Mouse (Mus musculus) cerebellum, adult 2 months (tissue): ENCODE measurements at regions not wholly inside any gene's neighbourhood (a gene's known extent, or its start where the extent isn't known, plus 50 kb on each side); places are given as distances from the start of the nearest gene placed in this dataset.

ENCODE experiments used
- DNase-seq, 2 experiments: peaks; one replicate each; pipeline ENCODE4 v3.0.0; 2021
- H3K27ac ChIP-seq: fragments of 200-500 bp; 2 replicates; pipeline ENCODE4 v1.5.1; 2012; ENCODE audit warnings: low read length, control low read depth, inconsistent platforms; ENCODE audit not compliant: insufficient read depth
- H3K27me3 ChIP-seq: fragments of 200-500 bp; 2 replicates; pipeline ENCODE4 v1.6.1; 2012; ENCODE audit warnings: inconsistent platforms, mild to moderate bottlenecking, low read length, moderate library complexity; ENCODE audit not compliant: control insufficient read depth, insufficient read depth
- H3K4me1 ChIP-seq: fragments of 200-500 bp; 2 replicates; pipeline ENCODE4 v1.6.1; 2011; ENCODE audit warnings: low read length; ENCODE audit not compliant: control insufficient read depth, insufficient read depth
- H3K4me3 ChIP-seq: fragments of 200-500 bp; replicated peaks from 2 replicates; pipeline ENCODE3; 2011; ENCODE audit warnings: mild to moderate bottlenecking, low read depth, low read length, control low read depth; ENCODE audit not compliant: insufficient read depth
- CTCF ChIP-seq: fragments of 200-500 bp; IDR thresholded peaks from 2 replicates; pipeline ENCODE4 v1.5.1; 2011; ENCODE audit warnings: low read depth, mild to moderate bottlenecking, control low read depth, low read length, moderate library complexity, borderline replicate concordance; ENCODE audit not compliant: insufficient read depth
- POLR2A ChIP-seq: fragments of 200-500 bp; IDR thresholded peaks from 2 replicates; pipeline ENCODE4 v1.6.1; 2011; ENCODE audit warnings: low read length, control low read depth, borderline replicate concordance; ENCODE audit not compliant: insufficient read depth
- WGBS: fragments of 180-500 bp; shearing (Covaris S2); methylation state at CpG from one replicate; pipeline ENCODE4 v1.1.7; 2018; 5-methylcytosine and 5-hydroxymethylcytosine counted together

GRCm38 (mm10) chr3:37981481-37982180 is 257.3 kb upstream of the Gm5148 start:
- no peak for DNase-seq
- WGBS: 83% methylated on average over 7 of the region's 7 CpGs
- Histone ChIP-seq H3K4me3 (no peak overlapping the region), H3K4me1 (0 out of 2 replicates have a peak, but pooled peaks cover under 1% of the 10 kb centered on the region), H3K27me3 (no peaks in the 10 kb centered on the region), H3K27ac (no peak overlapping the region)
- TF ChIP-seq CTCF (no peak), POLR2A (no peak)

GRCm38 (mm10) chr3:37979871-37980270 is 255.6 kb upstream of the Gm5148 start:
- no peak overlapping the region for H3K4me3 ChIP-seq
- no peak for DNase-seq
- H3K27ac ChIP-seq: no peak overlapping the region
- WGBS: 70% methylated on average over 5 of the region's 5 CpGs
- TF ChIP-seq POLR2A: no peak
- TF ChIP-seq CTCF: no peak
- no peaks in the 10 kb centered on the region for H3K27me3 ChIP-seq
- H3K4me1 ChIP-seq: peaks cover 4% of the 10 kb centered on the region; the same call in 1 of the 2 replicates

DNA sequence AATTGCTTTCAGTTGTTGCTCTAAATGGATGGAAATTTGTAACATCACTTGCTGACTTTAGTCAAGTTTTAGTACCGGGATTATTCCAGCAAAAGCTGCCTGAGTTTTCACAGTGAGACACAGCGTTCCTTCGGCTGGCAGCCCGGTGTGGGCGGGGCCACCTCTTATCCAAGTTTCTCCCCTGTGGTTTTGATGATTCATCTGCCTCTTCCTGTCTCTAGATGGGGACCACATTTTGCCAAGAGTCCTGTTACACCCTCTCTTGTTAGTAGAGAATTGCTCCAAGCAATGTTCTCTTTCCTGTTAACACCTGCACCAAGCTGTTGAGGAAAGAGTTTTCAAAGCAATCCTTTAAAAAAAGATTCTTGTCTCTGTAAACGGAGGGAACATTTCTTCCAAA is 254.2 kb upstream of the Gm5148 start:
- Histone ChIP-seq H3K27me3 (no peaks in the 10 kb centered on the region), H3K4me1 (peaks cover 4% of the 10 kb centered on the region; the same call in 1 of the 2 replicates), H3K27ac (no peak overlapping the region), H3K4me3 (no peak overlapping the region)
- DNase-seq: peak; percentile 59 to 78
- 13% methylated on average over 6 of the region's 6 CpGs for WGBS
- no peak for TF ChIP-seq POLR2A
- TF ChIP-seq CTCF: no peak

GRCm38 (mm10) chr3:37977453-37977852 is 253.2 kb upstream of the Gm5148 start:
- no peak for TF ChIP-seq POLR2A
- DNase-seq: no peak
- Histone ChIP-seq H3K4me3 (no peak overlapping the region), H3K4me1 (peaks cover 4% of the 10 kb centered on the region; the same call in 1 of the 2 replicates), H3K27me3 (no peaks in the 10 kb centered on the region), H3K27ac (no peak overlapping the region)
- 88% methylated on average over 3 of the region's 3 CpGs for WGBS

GRCm38 (mm10) chr3:37976566-37976965 is 252.3 kb upstream of the Gm5148 start:
- TF ChIP-seq POLR2A: no peak
- TF ChIP-seq CTCF: no peak
- peak; percentile 24 to 36 for DNase-seq
- Histone ChIP-seq H3K27ac (no peak overlapping the region), H3K4me3 (peak overlapping the region; percentile 11), H3K27me3 (no peaks in the 10 kb centered on the region), H3K4me1 (peaks cover 4% of the 10 kb centered on the region; the same call in 1 of the 2 replicates)
- WGBS: 8% methylated on average over 13 of the region's 13 CpGs

- Histone ChIP-seq H3K27ac (no peak overlapping the region), H3K4me3 (no peak overlapping the region), H3K27me3 (no peaks in the 10 kb centered on the region), H3K4me1 (peaks cover 4% of the 10 kb centered on the region; the same call in 1 of the 2 replicates)
- 88% methylated on average over 11 of the region's 11 CpGs for WGBS
- TF ChIP-seq POLR2A (no peak), CTCF (no peak)
- DNase-seq: no peak
These were observed 251.0 kb upstream of the Gm5148 start for GRCm38 (mm10) chr3:37975194-37975756.

DNA sequence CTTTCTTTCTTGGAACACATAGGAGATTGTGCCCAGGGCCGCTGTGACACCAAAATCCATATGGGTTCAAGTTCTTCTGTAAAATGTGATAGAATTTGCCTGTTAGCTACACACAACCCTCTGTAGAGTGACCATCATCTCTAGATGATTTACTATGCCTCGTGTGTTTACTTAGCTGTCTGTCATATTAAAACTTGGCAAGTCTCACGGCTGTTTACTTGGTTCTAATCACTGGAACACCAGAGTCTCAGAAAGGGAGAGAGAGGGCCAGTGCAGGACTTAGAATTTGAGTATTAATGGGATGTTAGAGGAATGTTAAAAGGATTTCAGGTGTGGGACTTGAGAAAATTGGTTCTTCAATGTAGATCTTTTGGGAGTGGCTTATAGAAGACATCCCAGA is 248.6 kb upstream of the Gm5148 start:
- no peaks in the 10 kb centered on the region for H3K27me3 ChIP-seq
- H3K27ac ChIP-seq: no peak overlapping the region
- no peak overlapping the region for H3K4me3 ChIP-seq
- peaks cover 4% of the 10 kb centered on the region; the same call in 1 of the 2 replicates for H3K4me1 ChIP-seq
- DNase-seq: no peak
- 56% methylated on average over 3 of the region's 3 CpGs for WGBS
- TF ChIP-seq POLR2A (no peak), CTCF (no peak)

DNA sequence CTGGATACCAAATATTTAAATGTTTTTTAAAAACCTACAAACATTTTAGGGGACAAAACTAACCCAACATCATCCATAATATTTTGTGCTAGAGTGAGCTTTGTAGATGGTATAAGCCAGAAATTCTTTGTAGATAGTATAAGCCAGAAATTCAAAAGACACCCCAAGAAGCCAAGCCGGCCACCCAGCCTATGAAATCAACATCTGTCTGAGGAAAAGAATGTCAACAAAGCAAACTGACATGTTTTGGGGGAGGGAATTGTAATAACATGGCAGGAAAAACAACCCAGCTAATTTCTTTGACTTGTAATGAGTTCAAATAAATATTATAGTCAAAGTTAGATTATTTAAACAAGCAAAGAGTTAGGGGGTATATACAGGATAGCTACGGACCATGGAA is 246.9 kb upstream of the Gm5148 start:
- no peaks in the 10 kb centered on the region; the same call in 1 of the 2 replicates for H3K4me1 ChIP-seq
- no peaks in the 10 kb centered on the region for H3K27me3 ChIP-seq
- no peak overlapping the region for H3K27ac ChIP-seq
- 78% methylated on average over 2 of the region's 2 CpGs for WGBS
- H3K4me3 ChIP-seq: no peak overlapping the region
- TF ChIP-seq CTCF: no peak
- TF ChIP-seq POLR2A: no peak
- no peak for DNase-seq
